Mouse (Mus musculus) thymus, adult 2 months (tissue): Measurements from ENCODE around the gene Grhl3.

Source experiments
- CTCF ChIP-seq: fragments of 200-500 bp; IDR thresholded peaks from 2 replicates; pipeline ENCODE4 v1.5.1; 2012; ENCODE audit warnings: mild to moderate bottlenecking, control low read depth, low read length, moderate library complexity, borderline replicate concordance; ENCODE audit not compliant: control insufficient read depth, poor library complexity, insufficient read depth; ENCODE audit errors: extremely low read depth
- POLR2A ChIP-seq: fragments of 200-500 bp; IDR thresholded peaks from 2 replicates; pipeline ENCODE4 v1.6.1; 2012; ENCODE audit warnings: mild to moderate bottlenecking, low read length, control low read depth, moderate library complexity; ENCODE audit not compliant: control insufficient read depth, poor library complexity, insufficient read depth; ENCODE audit errors: extremely low read depth

DNA sequence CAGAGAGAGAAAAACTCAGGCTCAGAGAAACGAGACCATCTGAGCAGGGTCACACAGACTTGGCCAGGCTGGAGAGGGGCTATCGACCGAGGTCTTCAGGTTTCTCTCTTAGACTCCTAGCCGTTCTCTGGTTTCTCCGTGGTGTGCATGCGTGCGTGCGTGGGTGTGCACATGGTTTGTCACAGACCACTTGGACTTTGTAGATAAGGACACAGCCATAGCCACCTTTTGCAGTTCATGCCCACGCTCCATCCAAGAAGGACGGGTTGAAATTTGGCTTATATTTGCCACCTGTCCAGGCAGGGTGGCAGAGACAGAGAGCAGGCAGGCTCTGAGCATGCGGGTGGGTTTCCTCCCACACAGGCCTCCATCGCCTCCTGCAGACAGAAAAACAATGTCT is 48.4 kb downstream of the Grhl3 start:
- TF ChIP-seq POLR2A (no peak), CTCF (no peak)
